Mouse (Mus musculus) MEL (cell line): ENCODE measurements at regions not wholly inside any gene's neighbourhood (a gene's known extent, or its start where the extent isn't known, plus 50 kb on each side); places are given as distances from the start of the nearest gene placed in this dataset.

Experiments
- CHD2 ChIP-seq: IDR thresholded peaks from 2 replicates; pipeline ENCODE4 v1.6.1; 2011; ENCODE audit warnings: low read length, improper control_type of control experiment
- CTCF ChIP-seq, 3 experiments: IDR thresholded peaks in 2 of 3; conservative IDR thresholded peaks in 1 of 3; 2 replicates each; pipeline ENCODE4 v1.5.1; 2011 to 2012; ENCODE audit warnings: low read length in 3 of 3, low read depth in 2 of 3, mild to moderate bottlenecking in 2 of 3, improper control_type of control experiment in 1 of 3, inconsistent platforms in 1 of 3, mixed read lengths in 1 of 3, moderate library complexity in 1 of 3; ENCODE audit not compliant: control insufficient read depth in 1 of 3, insufficient read depth in 1 of 3, poor library complexity in 1 of 3, severe bottlenecking in 1 of 3
- EP300 ChIP-seq, 2 experiments: IDR thresholded peaks; 2 replicates each; pipeline ENCODE4 v1.6.1; 2011; ENCODE audit warnings: improper control_type of control experiment in 2 of 2, low read length in 2 of 2, low read depth in 1 of 2, mild to moderate bottlenecking in 1 of 2
- ETS1 ChIP-seq: IDR thresholded peaks from 2 replicates; pipeline ENCODE4 v1.6.1; 2012; ENCODE audit warnings: low read depth, mild to moderate bottlenecking, inconsistent platforms, low read length, improper control_type of control experiment, moderate library complexity
- MEF2A ChIP-seq: IDR thresholded peaks from 2 replicates; pipeline ENCODE4 v1.6.1; 2014; ENCODE audit warnings: low read depth, mild to moderate bottlenecking, inconsistent platforms, low read length, improper control_type of control experiment; ENCODE audit not compliant: poor library complexity, insufficient replicate concordance, severe bottlenecking; ENCODE audit errors: extremely low read depth
- MYC ChIP-seq: IDR thresholded peaks from 2 replicates; pipeline ENCODE4 v1.6.1; 2011; ENCODE audit warnings: low read depth, mild to moderate bottlenecking, low read length, improper control_type of control experiment, moderate library complexity
- RCOR1 ChIP-seq: IDR thresholded peaks from 2 replicates; pipeline ENCODE4 v1.6.1; 2012; ENCODE audit warnings: low read depth, mild to moderate bottlenecking, inconsistent platforms, low read length, improper control_type of control experiment
- TCF12 ChIP-seq: IDR thresholded peaks from 2 replicates; pipeline ENCODE4 v1.6.1; 2014; ENCODE audit warnings: low read depth, mild to moderate bottlenecking, inconsistent platforms, low read length, improper control_type of control experiment, moderate library complexity
- USF2 ChIP-seq, 2 experiments: IDR thresholded peaks; 2 replicates each; pipeline ENCODE4 v1.6.1; 2011 to 2012; ENCODE audit warnings: improper control_type of control experiment in 2 of 2, low read length in 2 of 2, borderline replicate concordance in 1 of 2, inconsistent platforms in 1 of 2, low read depth in 1 of 2, mild to moderate bottlenecking in 1 of 2; ENCODE audit not compliant: insufficient read depth in 1 of 2
- ZNF384 ChIP-seq: IDR thresholded peaks from 2 replicates; pipeline ENCODE4 v1.6.1; 2012; ENCODE audit warnings: low read depth, mild to moderate bottlenecking, inconsistent platforms, low read length, improper control_type of control experiment

DNA sequence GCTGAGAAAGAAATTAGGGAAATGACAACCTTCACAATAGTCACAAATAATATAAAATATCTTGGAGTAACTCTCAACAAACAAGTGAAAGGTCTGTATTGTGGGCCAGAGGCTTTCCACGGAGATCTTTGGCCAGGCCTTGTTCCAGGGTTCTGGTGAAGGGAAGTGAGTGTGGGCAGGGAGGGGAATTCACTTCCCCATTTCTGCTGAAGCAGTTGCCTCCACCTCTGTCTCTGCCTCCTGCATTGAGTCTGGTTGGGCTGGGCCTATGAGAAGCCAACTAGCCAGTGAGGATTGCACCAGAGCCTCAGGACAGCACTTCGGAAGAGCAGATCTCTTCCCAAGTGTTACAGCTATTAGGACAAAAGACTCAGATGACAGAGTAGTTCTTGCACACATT, 294.9 kb upstream of the Ascc3 start:
- no peak for TF ChIP-seq ZNF384
- no peak for TF ChIP-seq MYC
- no peak for TF ChIP-seq RCOR1
- TF ChIP-seq CHD2, result no peak
- TF ChIP-seq CTCF (IDR thresholded peaks at IDR 0.05 in 2 of 3, conservative IDR thresholded peaks at IDR 0.05 in 1 of 3; ENCODE audit: control insufficient read depth in 1 of 3, insufficient read depth in 1 of 3, low read depth in 2 of 3, low read length in 3 of 3, poor library complexity in 1 of 3, severe bottlenecking in 1 of 3), result no peak
- no peak for TF ChIP-seq EP300 (IDR thresholded peaks at IDR 0.05; ENCODE audit: low read depth in 1 of 2, low read length in 2 of 2)
- TF ChIP-seq USF2 (IDR thresholded peaks at IDR 0.05; ENCODE audit: borderline replicate concordance in 1 of 2, insufficient read depth in 1 of 2, low read depth in 1 of 2, low read length in 2 of 2), result no peak
- TF ChIP-seq MEF2A, result no peak
- no peak for TF ChIP-seq TCF12
- TF ChIP-seq ETS1, result no peak
